In the genomic region with DNA sequence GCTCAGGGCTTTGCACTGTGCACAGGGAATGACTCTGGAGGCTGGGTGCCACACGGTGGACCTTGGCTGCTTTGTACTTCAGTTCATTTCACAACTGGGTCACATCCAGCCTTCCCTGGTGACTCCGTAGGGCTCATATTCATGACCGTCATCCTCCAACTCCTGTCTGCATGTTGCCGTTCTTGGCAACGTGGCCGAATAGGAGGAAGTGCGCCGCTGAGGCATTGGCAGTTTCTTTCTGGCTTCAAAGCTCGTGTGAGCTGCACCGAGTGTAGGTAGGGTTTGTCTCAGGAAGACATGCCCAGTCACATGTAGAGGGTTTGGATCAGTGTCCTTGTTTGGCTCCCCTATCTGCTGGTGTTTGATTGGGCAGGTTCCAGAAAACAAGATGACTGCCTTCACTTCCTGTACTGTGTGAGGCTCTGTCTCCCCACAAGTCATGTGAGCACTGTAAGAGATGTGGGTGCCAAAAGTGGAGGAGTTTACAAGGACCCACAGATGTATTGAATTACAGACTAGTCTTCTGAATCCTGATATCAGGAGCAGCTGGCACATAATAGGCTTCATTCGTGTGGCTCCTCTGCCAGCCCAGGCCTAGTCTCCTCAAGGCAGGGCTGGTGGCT, we compare ENCODE assay signal across 8 mouse cellular contexts.
DNase-seq lines count a peak whose midpoint lies in the region; ATAC-seq lines count a peak whose summit lies in the region.

No protein-coding gene starts in this region.

- no peak overlapping the region for H3K4me2 ChIP-seq in embryonic facial prominence, embryonic 14.5 days (ENCODE audit: low read depth, low read length)
- no peak overlapping the region for H3K4me2 ChIP-seq in midbrain, embryonic 11.5 days

- peak; percentile 66 for ATAC-seq in embryonic facial prominence, embryonic 14.5 days (ENCODE audit: low read depth)
- ATAC-seq in megakaryocyte, adult 5-6 weeks (ENCODE audit: poor library complexity, severe bottlenecking), result peak; percentile 49
- no peak for ATAC-seq in midbrain, embryonic 11.5 days (ENCODE audit: low FRiP score)

- no peak overlapping the region for H3K4me3 ChIP-seq in embryonic facial prominence, embryonic 14.5 days (ENCODE audit: low read depth, low read length)
- no peak overlapping the region for H3K4me3 ChIP-seq in embryonic facial prominence, embryonic 10.5 days
- no peak overlapping the region for H3K4me3 ChIP-seq in midbrain, embryonic 11.5 days (ENCODE audit: low read depth, low read length)

- 81% methylated on average over 11 of the region's 11 CpGs for WGBS in embryonic facial prominence, embryonic 14.5 days
- 92% methylated on average over 11 of the region's 11 CpGs for WGBS in embryonic facial prominence, embryonic 10.5 days
- 91% methylated on average over 11 of the region's 11 CpGs for WGBS in midbrain, embryonic 11.5 days

- DNase-seq in embryonic facial prominence, embryonic 14.5 days (ENCODE audit: low spot score), result peak; percentile 70
- DNase-seq in embryonic facial prominence, embryonic 10.5 days (ENCODE audit: low spot score), result no peak
- peak; percentile 45 for DNase-seq in spleen, postnatal 36 days (ENCODE audit: low spot score in 2 of 2)
- no peak for DNase-seq in spleen, postnatal 14 days (ENCODE audit: low spot score in 2 of 2)
- peak; percentile 49 for DNase-seq in heart, postnatal 4 days
- no peak for DNase-seq in midbrain, embryonic 11.5 days (ENCODE audit: low spot score, missing footprints)
- no peak for DNase-seq in retina, embryonic 14.5 days (ENCODE audit: low spot score)

- H3K27me3 ChIP-seq in embryonic facial prominence, embryonic 14.5 days (replicated peaks; ENCODE audit: control insufficient read depth, insufficient read depth, low read length), result no peaks in the 10 kb centered on the region
- no peaks in the 10 kb centered on the region for H3K27me3 ChIP-seq in embryonic facial prominence, embryonic 10.5 days (replicated peaks; ENCODE audit: low read depth, poor library complexity, severe bottlenecking)
- no peaks in the 10 kb centered on the region for H3K27me3 ChIP-seq in midbrain, embryonic 11.5 days (ENCODE audit: control insufficient read depth, insufficient read depth, low read length)

- no peaks in the 10 kb centered on the region for H3K9me3 ChIP-seq in embryonic facial prominence, embryonic 14.5 days (ENCODE audit: control insufficient read depth, low read length)
- H3K9me3 ChIP-seq in embryonic facial prominence, embryonic 10.5 days, result no peaks in the 10 kb centered on the region
- H3K9me3 ChIP-seq in midbrain, embryonic 11.5 days (ENCODE audit: control insufficient read depth, low read length), result no peaks in the 10 kb centered on the region

- H3K4me1 ChIP-seq in embryonic facial prominence, embryonic 14.5 days (ENCODE audit: control insufficient read depth, insufficient read depth, low read length), result peaks cover 37% of the 10 kb centered on the region
- peaks cover 49% of the 10 kb centered on the region for H3K4me1 ChIP-seq in embryonic facial prominence, embryonic 10.5 days
- peaks cover 3% of the 10 kb centered on the region; the same call in 1 of the 2 replicates for H3K4me1 ChIP-seq in midbrain, embryonic 11.5 days (ENCODE audit: control insufficient read depth, insufficient read depth, low read length)

- H3K9ac ChIP-seq in embryonic facial prominence, embryonic 14.5 days (ENCODE audit: low read depth, low read length), result no peak overlapping the region
- H3K9ac ChIP-seq in midbrain, embryonic 11.5 days (ENCODE audit: low read length), result no peak overlapping the region

- no peak overlapping the region for H3K27ac ChIP-seq in embryonic facial prominence, embryonic 14.5 days (replicated peaks; ENCODE audit: low read depth, low read length)
- no peak overlapping the region for H3K27ac ChIP-seq in embryonic facial prominence, embryonic 10.5 days (replicated peaks)
- no peak overlapping the region for H3K27ac ChIP-seq in midbrain, embryonic 11.5 days (ENCODE audit: low read depth, low read length)

- 0 out of 2 replicates have a peak, but pooled peaks cover 4% of the 10 kb centered on the region for H3K36me3 ChIP-seq in embryonic facial prominence, embryonic 14.5 days (ENCODE audit: control insufficient read depth, insufficient read depth, low read length)
- H3K36me3 ChIP-seq in embryonic facial prominence, embryonic 10.5 days (replicated peaks), result no peaks in the 10 kb centered on the region
- no peaks in the 10 kb centered on the region for H3K36me3 ChIP-seq in midbrain, embryonic 11.5 days (ENCODE audit: control insufficient read depth, insufficient read depth, low read length)

Comparison
In these comparisons a context has a peak if more than half of its experiments do, and no peak if none do; other contexts are left out.
1. DNase-seq: peak in embryonic facial prominence, embryonic 14.5 days (single experiment), spleen, postnatal 36 days (2 of 2) and heart, postnatal 4 days (single experiment); none in embryonic facial prominence, embryonic 10.5 days (single experiment), spleen, postnatal 14 days (0 of 2), midbrain, embryonic 11.5 days (single experiment) and retina, embryonic 14.5 days (single experiment).